Mouse (Mus musculus) G1E (cell line): ENCODE measurements around the gene Adamts2. TPM values are rescaled to one million over a fixed set of nuclear protein-coding genes. Genes with fewer than 3 reads are reported as not detected.

ENCODE experiments used
- ATAC-seq: 2 replicates; pipeline ENCODE4 v1.8.0; 2016; ENCODE audit warnings: mild to moderate bottlenecking; ENCODE audit not compliant: insufficient number of reproducible peaks, poor library complexity, low FRiP score, severe bottlenecking; ENCODE audit errors: extremely low read depth
- DNase-seq: peaks from one replicate; pipeline ENCODE4 v3.0.0; 2012; ENCODE audit warnings: low spot score
- H3K27me3 ChIP-seq: 2 replicates; pipeline ENCODE4 v1.6.1; 2012; ENCODE audit warnings: mild to moderate bottlenecking, low read length, inconsistent platforms; ENCODE audit not compliant: insufficient read depth
- H3K36me3 ChIP-seq: replicated peaks from 2 replicates; pipeline ENCODE3; 2012; ENCODE audit warnings: mild to moderate bottlenecking, inconsistent platforms
- H3K4me1 ChIP-seq: 2 replicates; pipeline ENCODE4 v1.6.1; 2012; ENCODE audit warnings: low read depth, low read length, inconsistent platforms, mixed read lengths; ENCODE audit not compliant: insufficient read depth
- H3K4me3 ChIP-seq: 2 replicates; pipeline ENCODE4 v1.5.1; 2012; ENCODE audit warnings: low read depth, mild to moderate bottlenecking, inconsistent platforms, low read length, moderate library complexity, mixed read lengths
- H3K9me3 ChIP-seq: replicated peaks from 2 replicates; pipeline ENCODE4 v1.6.1; 2012; ENCODE audit warnings: inconsistent platforms
- CTCF ChIP-seq: IDR thresholded peaks from 2 replicates; pipeline ENCODE4 v1.5.1; 2012; ENCODE audit warnings: low read depth, low read length, inconsistent platforms, mixed read lengths
- GATA1 ChIP-seq: IDR thresholded peaks from 2 replicates; pipeline ENCODE4 v1.6.1; 2012; ENCODE audit warnings: borderline replicate concordance, low read length, inconsistent platforms, mixed read lengths
- GATA2 ChIP-seq: IDR thresholded peaks from 2 replicates; pipeline ENCODE4 v1.6.1; 2012; ENCODE audit warnings: low read depth, low read length, inconsistent platforms, borderline replicate concordance
- POLR2AphosphoS5 ChIP-seq: IDR thresholded peaks from 2 replicates; pipeline ENCODE4 v1.6.1; 2012; ENCODE audit warnings: low read depth, low read length, inconsistent platforms; ENCODE audit not compliant: insufficient replicate concordance
- TAL1 ChIP-seq: conservative IDR thresholded peaks from 2 replicates; pipeline ENCODE4 v1.6.1; 2012; ENCODE audit warnings: low read depth, low read length, inconsistent platforms, mixed read lengths
- polyA plus RNA-seq: library from polyadenylated mRNA; stranded (reverse); fragments of >175 nt; gene quantifications from 2 replicates; pipeline ENCODE4 v1.2.3, GENCODE M21; 2012
- total RNA-seq, 2 experiments: library from RNA; stranded (forward) in 1 of 2; stranded (reverse) in 1 of 2; fragments of 200-1000 nt in 1 of 2; fragments of >200 nt in 1 of 2; fragmentation: Nextera tagmentation in 1 of 2; gene quantifications; 2 replicates each; pipeline ENCODE4 v1.2.3; 2014 to 2017

Gene Adamts2
- total and polyA plus RNA-seq, 3 experiments: 0.05 TPM; not detected in 2

DNA sequence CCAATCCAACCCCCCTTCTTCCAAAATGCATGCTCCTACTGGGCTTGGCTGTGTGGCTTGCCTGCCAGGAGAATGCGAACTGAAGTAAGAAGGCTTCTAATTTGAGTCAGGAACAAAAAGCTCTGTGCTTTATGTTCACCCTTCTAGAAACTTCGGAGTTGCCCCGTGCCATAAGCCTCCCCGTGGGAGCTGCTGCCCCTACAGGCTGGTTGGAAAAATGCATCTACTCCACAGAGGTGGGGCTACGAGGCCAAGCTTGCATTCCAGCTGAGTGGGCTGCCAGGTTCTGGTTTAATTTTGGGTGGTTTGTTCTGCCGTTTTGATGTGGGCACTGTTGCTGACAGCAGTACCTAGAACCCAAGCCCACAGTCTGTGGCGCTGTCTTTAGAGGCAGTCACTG, 14.9 kb upstream of the Adamts2 start:
- no peaks in the 10 kb centered on the region for H3K4me1 ChIP-seq
- DNase-seq (no peak), ATAC-seq (no peak)
- H3K27me3 ChIP-seq: no peaks in the 10 kb centered on the region
- no peak overlapping the region for H3K4me3 ChIP-seq
- peaks cover 55% of the 10 kb centered on the region for H3K9me3 ChIP-seq
- no peaks in the 10 kb centered on the region for H3K36me3 ChIP-seq
- TF ChIP-seq POLR2AphosphoS5 (no peak), GATA2 (no peak), CTCF (no peak), TAL1 (no peak), GATA1 (no peak)

DNA sequence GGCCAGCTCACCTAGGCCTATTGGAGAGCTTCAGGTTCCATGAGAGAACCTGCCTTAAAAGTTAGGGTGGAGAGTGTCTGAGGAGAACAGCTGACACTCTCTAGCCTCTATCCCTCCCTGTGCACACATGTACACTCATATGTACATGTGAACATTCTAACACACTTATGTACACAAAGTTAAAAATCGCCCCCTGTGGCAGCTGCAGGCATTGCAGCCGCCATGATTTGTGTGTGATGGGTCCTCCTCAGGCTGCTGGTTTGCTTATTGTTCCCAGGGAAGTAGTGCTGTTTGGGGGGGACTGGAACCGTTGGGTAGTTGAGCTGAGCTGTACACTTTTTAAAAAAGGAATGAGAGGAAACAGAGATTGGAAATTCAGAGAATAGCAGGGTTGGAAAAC, 14.1 kb upstream of the Adamts2 start:
- no peaks in the 10 kb centered on the region for H3K4me1 ChIP-seq
- H3K9me3 ChIP-seq: peaks cover 56% of the 10 kb centered on the region
- ATAC-seq (no peak), DNase-seq (no peak)
- no peak overlapping the region for H3K4me3 ChIP-seq
- TF ChIP-seq POLR2AphosphoS5 (no peak), GATA1 (no peak), CTCF (peak; percentile 40; the same call in 1 of the 2 replicates)
- H3K36me3 ChIP-seq: no peaks in the 10 kb centered on the region
- no peaks in the 10 kb centered on the region for H3K27me3 ChIP-seq

DNA sequence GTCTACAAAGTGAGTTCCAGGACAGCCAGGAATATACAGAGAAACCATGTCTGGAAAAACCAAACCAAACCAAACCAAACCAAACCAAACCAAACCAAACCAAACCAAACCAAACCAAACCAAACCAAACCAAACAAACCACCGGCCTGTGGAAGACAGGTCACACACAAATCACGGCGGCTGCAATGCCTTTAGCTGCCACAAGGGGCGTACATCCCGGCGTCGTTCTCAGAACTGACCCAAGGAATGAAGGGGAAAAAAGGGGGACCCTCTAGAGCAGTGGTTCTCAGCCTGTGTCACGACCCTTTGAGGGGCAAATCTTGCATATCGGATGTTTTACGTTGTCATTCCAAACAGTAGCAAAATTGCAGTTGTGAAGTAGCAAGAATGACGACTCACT, 12.8 kb upstream of the Adamts2 start:
- Histone ChIP-seq H3K9me3 (peaks cover 61% of the 10 kb centered on the region), H3K27me3 (no peaks in the 10 kb centered on the region), H3K4me1 (no peaks in the 10 kb centered on the region), H3K4me3 (no peak overlapping the region), H3K36me3 (no peaks in the 10 kb centered on the region)
- no peak for DNase-seq
- ATAC-seq: no peak
- TF ChIP-seq GATA1: no peak
- 0 out of 2 replicates have a peak, but pooled peaks have one; percentile 25 for TF ChIP-seq CTCF

DNA sequence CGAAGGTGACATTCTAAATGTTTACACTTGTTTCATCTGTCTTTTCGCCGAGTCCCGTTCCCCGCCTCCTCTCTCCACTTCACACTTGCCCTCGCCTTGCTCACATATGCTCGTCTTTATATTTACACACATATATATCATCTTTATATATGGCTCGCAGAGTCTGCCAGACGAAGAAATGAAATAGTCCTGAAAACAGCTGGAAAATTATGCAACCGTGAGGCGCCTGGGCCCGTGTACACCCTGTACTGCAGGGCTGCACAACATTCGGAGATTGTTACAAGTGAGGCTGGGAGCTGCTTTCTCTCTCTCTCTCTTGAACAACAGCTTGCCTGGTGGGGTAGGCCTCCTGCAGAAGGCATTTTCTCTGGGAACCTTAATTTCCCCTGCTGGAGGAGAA, 10.8 kb upstream of the Adamts2 start:
- no peaks in the 10 kb centered on the region for H3K36me3 ChIP-seq
- no peak for ATAC-seq
- DNase-seq: no peak
- H3K4me3 ChIP-seq: no peak overlapping the region
- TF ChIP-seq CTCF (no peak), TAL1 (no peak), POLR2AphosphoS5 (no peak), GATA1 (no peak), GATA2 (no peak)
- no peaks in the 10 kb centered on the region for H3K27me3 ChIP-seq
- H3K9me3 ChIP-seq: peaks cover 74% of the 10 kb centered on the region
- no peaks in the 10 kb centered on the region for H3K4me1 ChIP-seq

DNA sequence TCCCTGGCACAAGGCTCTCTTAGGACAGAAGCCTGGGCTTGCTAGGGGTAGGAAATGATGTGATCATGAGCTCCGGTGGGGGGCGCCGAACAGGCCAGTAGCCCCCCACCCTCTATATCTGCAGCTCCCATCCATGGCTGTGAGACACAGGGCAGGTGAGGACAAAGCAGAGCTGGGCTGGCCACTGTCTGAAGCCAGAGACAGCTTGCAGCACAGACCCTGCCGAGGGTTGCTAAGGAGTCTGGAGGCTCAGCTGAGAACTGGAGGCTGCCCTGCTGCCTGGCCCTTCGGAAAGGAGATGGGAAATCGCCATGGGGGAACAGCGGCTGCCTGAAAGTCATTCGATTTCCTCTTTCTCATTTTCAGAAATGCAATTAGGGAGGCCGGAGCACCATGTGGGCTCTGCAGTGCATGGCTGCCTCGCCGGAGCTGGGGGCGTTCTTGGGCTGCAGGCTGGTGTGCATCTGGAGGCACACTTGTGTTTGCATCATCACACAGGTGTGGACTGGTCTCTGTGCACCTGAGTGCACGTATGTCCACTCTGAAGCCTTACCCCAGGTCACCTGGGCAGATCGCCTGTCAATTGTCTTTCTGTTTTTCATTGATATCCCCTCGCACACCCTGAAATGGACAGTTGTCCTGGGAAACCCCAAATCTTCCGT, 8.9 kb upstream of the Adamts2 start:
- H3K36me3 ChIP-seq: no peaks in the 10 kb centered on the region
- no peak overlapping the region for H3K4me3 ChIP-seq
- TF ChIP-seq CTCF: no peak
- TF ChIP-seq GATA2: no peak
- TF ChIP-seq GATA1: no peak
- TF ChIP-seq TAL1: no peak
- TF ChIP-seq POLR2AphosphoS5: no peak
- no peaks in the 10 kb centered on the region for H3K27me3 ChIP-seq
- no peaks in the 10 kb centered on the region for H3K4me1 ChIP-seq
- H3K9me3 ChIP-seq: peaks cover 71% of the 10 kb centered on the region
- ATAC-seq (no peak), DNase-seq (no peak)

DNA sequence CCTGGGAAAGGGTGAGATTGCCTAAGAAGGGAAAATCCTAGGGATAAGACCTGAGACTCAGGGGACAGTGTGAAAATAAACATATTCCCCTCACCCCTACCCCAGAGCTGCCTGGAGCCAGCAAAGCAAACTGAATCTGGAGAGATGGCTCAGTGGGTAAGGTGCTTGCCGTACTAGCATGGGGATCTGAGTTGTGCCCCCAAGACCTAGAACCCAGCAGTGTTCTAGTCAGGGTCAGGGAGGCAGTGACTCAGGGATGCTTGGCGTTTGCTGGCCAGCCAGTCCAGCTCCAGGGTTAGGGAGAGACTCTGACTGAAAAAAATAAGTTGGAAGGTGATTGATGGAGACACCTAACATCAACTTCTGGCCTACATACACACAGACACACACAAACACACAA, 5.3 kb upstream of the Adamts2 start:
- no peak for TF ChIP-seq CTCF
- no peak for TF ChIP-seq POLR2AphosphoS5
- TF ChIP-seq GATA2: no peak
- no peak for TF ChIP-seq TAL1
- no peak for TF ChIP-seq GATA1
- Histone ChIP-seq H3K9me3 (peaks cover 76% of the 10 kb centered on the region), H3K27me3 (no peaks in the 10 kb centered on the region), H3K36me3 (no peaks in the 10 kb centered on the region), H3K4me3 (no peak overlapping the region), H3K4me1 (no peaks in the 10 kb centered on the region)
- DNase-seq: no peak
- ATAC-seq: no peak

DNA sequence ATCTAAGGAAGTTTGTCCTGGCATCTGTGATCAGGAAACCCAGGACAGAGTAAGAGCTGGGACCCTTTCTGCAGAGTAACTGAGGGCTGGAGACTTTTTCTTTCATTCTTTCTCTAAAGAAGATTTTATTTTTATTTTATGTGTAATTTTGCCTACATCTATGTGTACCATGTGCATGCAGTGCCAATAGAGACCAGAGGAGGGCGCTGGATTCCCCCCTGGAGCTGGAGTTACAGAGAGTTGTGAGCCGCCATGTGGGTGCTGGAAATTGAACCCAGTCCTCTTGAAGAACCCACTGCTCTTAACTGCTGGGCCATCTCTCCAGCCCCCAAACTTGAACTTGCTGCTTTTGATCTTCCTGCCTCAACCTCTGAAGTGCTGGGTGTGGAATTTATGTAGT, 2.7 kb upstream of the Adamts2 start:
- H3K27me3 ChIP-seq: no peaks in the 10 kb centered on the region

More for the DNA sequence above, 2.7 kb upstream of the Adamts2 start:
- Histone ChIP-seq H3K4me1 (no peaks in the 10 kb centered on the region), H3K4me3 (no peak overlapping the region), H3K9me3 (peaks cover 84% of the 10 kb centered on the region), H3K36me3 (no peaks in the 10 kb centered on the region)
- ATAC-seq: no peak
- DNase-seq: no peak
- no peak for TF ChIP-seq CTCF
- no peak for TF ChIP-seq GATA1
